Mouse (Mus musculus) T-helper 2 cell (primary cell): ENCODE results near the gene Hoxa11.

Experiments used
- in situ Hi-C: fragments of 300-600 bp; cut with MboI, MseI; formaldehyde crosslinking; loops from one replicate; pipeline ENCODE4 v1.15.1; 2025; ENCODE audit warnings: high pct_unique_total_duplicates

Gene Hoxa11

DNA sequence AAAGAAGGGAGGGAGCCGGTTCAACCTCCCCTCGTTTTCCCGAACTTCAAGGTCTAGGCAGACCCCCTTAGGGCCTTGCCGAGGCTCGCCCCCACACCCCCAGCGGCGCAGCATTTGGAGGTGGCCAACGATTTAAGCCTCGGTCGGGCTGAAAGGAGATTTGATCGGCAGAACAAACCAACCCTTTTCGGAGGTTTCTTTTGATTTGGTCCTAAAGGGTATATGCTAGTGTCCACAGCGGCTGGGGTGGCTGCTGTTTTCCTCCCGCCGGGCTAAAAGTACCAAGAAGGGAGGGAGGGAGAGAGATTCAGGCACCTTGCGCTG is 3.8 kb upstream of the Hoxa11 start:
- in situ Hi-C loops = no loop called here

DNA sequence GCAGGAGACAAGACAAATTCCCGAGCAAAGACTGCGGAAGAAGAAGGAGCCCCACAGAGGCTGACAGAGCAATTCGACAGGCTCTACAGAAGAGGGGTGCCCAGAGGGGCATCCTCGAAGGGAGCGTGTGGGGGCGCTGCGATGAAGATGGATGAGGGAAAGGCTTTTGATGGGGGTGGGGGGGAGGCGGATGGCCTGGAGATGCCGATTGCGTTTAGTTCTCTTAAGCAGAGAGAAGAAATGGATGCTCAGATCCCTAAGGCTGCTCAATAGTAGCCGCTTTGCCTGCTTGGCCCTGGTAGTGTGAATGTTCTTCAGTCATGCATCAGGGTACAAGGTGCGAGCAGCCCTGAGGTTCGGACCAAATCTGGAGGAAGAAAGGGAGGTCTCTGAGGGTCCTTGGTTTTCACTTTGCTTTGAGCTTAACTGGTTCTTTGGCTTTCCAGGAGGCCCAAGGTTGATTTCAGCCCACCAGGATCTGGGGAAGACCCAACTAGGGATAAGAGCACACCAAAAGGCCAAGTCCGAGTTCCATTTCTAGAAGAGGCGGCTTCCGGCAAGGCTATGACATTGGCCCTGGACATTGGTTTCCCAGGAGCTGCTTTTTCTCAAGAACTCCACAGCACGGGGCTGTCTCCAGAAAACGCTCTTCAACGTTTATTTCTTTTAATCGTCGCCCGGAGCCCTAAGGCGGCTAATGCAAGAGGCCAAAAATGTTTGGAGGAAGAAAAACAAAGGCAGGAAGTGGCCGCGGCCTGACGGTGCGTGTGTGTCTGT is 3.2 kb upstream of the Hoxa11 start:
- in situ Hi-C loops = no loop called here

DNA sequence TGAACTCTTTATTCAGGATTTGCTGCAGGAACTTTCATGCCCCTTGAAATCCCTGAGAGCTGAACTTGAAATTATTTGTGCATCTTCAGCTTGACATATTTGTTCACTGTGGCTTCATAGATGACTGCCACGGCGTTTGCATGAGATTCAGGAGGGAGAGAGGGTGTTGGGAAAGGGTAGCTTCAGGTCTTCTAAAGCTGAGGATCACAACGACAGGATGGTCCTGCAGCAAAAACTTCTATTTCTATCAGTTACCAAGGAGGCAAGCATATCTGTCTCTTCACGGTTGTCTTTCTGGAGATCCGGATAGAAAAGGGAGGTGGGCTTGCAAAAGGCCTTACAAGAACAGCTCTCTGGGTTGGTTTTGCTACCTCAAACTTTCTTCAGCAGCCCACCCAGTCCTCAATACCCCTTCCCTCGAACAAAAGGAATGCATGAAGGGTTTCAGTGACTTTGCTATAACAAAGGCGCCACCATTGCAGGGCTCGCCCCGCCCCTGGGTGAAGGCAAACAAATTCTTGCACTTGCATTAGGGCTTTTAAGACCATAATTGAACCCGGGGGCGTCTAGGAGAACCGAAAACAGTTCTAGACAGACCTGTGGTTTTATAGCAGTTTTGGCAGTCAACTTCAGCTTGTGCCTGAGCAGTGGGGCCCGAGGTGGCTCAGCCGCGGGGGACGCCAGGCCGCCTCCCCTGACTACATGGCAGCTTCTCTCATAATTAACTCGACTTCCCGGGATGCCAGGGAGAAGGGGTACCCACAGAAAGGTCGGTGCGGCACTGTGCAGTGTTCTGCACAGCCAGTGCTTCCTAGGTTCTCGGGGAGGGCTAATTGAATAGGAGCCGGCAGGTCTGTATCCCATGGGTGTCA is 2.4 kb upstream of the Hoxa11 start:
- in situ Hi-C loops = no loop called here

DNA sequence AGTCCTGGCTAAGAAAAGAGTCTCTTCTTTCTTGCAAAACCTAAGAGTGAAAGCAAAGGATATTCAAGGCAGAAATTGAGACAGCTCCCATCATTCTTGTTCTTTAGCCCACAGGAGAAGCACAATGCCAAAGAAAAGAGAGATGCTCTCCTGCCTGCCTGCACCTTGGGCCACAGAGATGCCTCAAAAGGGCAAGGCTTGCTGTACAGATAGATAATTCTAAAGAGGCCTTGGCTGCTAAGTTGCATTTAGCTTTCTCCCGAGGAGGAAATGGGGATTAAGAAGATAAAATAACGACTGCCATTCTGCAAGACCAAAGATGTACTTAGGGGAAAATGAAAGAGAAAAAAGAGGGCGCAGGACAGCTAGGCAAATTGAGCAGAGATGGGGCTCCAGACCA is 1.3 kb upstream of the Hoxa11 start:
- in situ Hi-C loops = no loop called here

DNA sequence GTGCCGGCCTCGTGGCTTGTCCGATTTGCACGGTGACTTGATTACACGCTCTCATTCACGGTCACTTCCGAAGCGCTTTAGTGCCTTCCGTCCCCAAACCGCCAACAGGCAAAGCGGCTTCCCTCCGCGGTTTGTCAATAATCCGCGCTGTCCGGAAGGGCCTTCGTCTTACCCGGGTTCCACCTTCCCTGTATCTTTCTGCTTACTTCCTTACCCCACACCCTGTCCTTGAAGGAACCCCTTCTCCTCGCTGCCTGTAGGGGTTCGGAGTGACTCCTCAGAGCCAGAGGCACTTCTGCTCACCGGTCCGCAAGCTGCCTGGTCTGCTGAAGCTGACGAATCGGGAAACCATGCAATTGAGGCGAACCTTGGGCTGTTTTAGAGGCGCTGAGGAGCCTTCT is 793 bp upstream of the Hoxa11 start:
- in situ Hi-C loops = no loop called here

DNA sequence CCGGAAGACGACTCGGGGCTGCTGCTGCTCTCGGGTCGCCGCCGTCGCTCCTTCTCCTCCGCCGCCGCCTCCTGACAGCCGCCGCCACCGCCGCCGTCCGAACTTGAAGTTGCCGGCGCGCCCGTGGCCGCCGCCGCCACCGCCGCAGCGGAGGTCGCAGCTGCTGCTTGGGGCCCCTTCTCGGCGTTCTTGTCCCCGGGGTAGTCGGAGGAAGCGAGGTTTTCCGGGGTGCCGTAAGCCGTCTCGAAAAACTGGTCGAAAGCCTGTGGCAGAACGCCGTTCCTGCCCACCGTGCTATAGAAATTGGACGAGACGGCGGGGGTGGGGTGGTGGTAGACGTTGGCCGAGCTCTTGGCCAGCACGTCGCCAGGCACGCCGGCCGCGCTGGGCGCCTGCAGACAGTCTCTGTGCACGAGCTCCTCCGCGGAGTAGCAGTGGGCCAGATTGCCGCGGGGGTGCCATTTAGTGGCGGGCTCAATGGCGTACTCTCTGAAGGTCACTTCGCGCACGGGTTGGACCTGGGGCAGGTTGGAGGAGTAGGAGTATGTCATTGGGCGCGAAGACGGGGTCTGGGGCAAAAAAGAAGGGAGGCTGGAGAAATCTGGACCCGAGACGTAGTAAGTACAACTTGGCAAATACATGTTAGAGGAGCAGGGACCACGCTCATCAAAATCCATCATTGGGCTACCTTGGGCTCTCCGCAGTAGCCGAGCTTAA is 412 bp downstream of the Hoxa11 start:
- in situ Hi-C loops = no loop called here

DNA sequence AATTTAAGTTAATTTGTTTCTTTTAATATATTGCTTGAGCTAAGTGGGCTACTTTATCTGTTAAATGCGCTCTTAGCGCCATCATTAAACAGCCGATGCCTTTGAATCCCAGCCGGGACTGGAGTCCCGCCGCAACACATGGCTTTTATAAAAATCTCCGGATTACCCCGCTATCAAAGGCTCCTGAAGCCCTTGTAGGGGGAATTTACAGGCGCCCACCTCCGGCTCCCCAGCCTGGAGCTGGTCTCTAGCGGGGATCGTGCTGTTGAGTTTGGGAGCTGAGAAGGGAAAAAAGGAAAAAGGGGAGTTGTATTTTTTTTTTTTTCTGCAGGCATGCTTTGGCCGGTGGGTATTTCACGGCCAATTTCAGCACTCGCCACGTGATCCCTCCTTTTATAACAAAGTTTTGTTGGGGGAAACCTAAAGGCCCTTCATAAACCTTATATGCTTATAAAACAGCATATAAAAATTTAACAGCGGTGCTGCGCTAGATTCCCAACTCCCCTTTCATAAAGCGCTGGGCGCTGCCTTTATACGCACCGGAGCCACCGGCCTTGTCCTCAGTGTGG is 1.1 kb downstream of the Hoxa11 start:
- in situ Hi-C loops = no loop called here

DNA sequence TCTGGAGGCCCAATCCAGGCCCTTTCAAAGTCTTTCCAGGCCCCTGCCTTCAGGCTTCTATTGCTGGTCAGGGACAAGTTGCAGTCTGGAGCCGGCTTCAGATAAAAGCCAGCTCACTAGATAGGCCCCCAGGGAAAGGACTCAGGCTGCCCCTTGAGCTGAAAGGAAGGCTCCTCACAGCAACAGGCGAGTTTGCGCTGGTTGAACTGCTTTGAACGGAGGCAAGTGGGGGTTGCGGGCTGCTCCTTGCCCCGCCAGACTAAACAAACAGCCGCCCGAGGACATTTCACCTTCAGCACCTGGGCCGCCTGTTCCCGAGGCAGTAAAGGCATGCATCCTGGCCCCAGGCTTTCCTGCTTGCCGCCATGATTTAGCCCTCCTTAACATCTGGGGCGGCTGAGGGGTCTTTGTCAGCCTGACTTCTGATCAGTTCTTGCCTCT is 1.9 kb downstream of the Hoxa11 start:
- in situ Hi-C loops = no loop called here

DNA sequence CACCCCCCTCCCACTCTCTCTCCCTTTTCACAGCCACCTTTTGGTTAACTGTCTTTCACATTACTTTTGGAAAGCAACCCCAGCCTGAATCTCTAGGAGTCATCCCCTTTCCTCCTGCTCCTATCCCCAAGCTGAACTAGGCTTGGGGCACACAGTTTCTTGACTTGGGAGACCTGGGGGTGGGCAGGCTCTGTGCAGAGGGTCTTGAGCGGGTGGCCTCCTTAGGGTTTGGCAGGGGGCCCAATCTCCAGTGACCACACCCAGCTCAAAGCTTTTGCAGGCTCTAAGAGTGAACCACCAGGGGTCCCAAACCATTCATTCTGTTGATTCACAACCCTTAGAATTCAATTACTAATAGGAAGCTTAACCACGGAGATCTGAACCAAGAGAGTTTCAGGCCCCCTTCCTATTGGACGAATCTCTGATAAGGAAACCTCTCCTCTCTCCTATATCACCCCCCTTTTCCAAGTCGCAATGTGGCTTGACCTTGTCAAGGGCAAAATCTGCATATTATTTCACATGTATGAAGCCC is 2.7 kb downstream of the Hoxa11 start:
- in situ Hi-C loops = no loop called here

DNA sequence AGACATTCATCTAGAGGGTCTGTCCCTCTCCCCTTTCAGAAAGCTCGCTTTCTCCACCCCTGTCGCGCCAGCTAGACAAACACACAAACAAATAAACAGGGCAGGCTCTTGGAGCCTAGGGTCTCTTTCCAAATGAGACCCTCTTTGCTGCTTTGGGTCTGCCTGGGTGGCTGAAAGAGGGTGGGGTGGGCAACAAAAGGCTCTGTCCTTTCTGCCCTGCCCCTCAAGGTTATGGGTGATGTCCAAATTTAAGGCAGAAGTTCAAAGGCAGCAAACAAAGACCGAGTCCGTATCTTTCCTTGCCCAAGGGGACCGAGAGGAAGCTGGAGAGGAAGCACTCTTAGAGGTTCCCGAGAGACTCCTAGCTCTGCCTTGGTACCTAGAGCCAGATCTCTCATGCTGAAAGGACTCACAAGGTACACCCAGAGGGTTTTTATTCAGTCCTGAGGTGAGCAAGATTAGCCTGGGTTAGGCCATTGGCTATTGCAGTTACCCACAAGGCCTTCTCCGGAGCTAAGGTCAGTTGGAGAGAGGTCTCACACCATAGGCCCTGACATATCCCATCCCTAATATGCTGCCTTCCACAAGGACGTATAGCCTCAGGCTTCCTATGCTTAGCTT is 4.5 kb downstream of the Hoxa11 start:
- in situ Hi-C loops = no loop called here

DNA sequence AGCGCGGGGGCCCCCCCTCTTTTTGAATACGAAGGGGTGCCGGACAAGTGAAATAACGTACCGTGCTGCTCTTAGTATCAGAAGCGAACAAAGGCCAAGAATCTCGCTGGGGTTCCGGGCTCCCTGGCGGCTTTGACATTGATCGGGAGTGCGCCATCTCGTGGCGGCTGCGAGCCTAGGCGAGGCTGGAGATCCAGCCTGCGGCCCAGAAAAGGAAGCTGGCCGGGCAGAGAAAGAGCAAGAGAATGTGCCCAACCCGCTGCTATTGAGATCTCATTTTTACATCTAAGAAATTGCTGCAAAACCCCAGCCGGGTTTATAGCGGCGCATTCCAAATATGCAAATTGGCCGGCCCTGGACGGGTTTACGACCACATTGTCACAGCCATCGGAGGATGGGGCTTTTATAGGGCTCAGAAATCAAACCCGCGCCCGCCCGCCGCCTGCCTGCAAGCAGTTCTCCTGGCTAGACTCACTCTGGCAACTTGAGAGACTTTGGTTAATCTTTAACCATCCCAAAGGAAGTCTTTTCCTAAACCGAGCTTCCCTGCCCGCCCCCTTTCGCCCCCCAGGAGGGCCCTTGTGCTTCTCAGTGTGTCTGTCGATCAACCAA is 5.1 kb downstream of the Hoxa11 start, which contains the start of gene Hoxa10:
TSS of gene Hoxa10 (minus strand) at position 466 of the 612 bp plus-strand sequence.
- in situ Hi-C loops = no loop called here

DNA sequence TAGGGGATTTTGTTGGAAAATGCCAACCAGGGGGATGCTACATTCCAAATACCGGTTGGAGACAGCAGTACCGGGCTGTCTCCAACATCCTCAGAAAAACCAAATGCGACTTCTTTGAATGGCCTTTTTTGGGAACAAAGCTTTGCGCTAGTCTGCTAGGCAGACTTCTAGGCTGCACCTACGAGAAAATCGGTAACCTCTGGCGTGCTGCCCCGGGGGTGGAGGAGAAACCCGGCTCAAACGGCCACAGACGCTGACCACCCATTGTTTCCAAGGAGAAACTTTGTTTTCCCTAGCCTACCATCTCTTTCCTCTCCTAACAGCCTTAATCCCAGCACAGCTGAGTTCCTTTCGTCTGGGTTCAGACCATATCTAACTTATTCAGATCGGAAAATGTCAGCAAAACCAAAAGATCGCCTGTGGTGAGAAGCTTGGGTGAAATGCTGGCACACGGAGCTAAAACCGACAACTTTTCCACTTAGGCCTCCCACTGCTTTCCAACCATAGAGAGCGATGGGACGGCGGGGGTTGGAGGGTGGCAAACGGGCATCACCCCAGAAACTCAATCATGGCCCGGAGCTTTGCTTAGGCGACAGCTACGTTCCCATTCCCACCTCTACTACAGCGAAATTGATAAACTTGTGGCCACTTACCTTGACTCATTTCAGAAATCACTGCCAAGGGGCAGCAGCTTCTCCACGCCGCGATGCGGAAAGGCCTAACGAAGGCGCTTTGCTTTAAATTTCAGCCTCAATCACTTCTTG is 5.8 kb downstream of the Hoxa11 start:
- in situ Hi-C loops = loop anchor here (10.0 kb wide), 1 partner anchor 1065 kb away; no protein-coding TSS in a partner anchor

DNA sequence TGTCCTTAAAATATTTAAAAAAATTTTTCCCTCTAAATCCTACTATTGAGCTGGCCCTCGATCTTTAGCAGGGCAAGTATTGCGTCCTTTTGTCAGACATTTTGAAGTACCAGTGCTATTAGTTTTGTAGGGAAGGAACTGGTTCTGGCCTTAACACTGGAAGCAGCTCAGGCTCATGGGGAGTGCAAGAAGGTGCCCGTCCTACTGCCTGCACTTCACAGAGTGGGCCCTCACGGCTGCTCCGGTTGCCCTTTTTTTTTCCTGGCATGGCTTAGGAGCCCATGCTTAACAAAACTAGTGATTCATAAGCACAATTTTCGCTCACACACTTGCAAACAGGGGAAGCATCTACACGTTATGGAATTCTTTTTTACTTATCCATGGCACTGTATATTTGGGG is 6.6 kb downstream of the Hoxa11 start:
- in situ Hi-C loops = loop anchor here (10.0 kb wide), 1 partner anchor 1064 kb away; no protein-coding TSS in a partner anchor

DNA sequence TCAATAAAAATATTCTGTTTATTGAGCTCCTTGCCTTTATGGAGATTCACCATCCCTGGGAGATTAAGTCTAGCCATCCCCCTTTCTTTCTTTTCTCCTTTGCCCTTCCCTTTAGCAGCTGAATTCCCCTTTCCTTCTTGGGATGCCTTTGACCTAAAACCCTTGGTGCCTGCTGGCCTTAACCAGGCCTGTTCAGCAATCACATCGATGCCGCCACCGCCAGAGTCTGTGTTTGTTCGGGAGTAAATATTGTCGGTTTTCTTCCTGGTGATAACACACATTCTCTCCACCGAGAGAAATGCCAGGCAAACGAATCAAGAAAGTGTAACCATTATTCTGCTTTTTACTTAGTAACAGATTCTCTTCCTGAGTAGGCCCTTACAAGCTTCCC is 7.5 kb downstream of the Hoxa11 start:
- in situ Hi-C loops = loop anchor here (10.0 kb wide), 1 partner anchor 1063 kb away; no protein-coding TSS in a partner anchor

DNA sequence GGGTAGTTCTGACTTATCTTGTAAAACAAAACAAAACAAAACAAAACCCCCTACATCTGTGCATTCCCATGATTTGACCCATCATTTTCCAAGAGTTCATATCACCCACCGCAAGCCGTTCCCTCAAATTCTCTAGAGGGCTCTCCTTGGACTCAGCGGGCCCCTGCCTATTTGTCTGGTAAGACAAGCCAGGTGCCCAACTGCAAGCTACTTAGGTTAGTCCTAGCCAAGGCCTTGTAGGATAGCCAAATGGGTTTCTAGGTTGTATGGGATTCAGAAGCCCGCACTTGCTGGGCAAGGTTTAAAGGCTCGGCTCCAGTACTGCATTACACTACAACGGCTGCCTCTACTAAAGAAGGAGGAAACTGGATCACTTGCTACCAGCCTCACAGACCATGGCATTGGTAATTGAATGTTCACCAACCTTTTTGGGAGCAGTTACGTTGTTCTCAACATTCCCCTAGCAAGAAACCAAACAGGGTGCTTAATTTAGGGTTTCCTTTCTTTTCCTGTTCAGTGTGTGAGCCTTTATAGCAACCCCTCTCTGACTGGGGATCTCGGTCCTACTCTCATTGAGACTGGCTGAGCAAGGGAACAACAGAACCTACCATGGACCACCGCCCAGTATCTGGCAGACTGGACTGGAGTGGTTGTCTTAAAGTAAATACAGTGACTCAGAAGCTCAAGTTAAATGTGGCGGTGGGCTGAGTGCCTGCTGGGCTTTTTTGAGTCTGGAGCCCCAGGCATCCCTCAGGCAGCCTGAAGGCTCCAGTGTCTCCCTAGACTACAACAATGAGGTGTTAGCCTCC is 8.1 kb downstream of the Hoxa11 start:
- in situ Hi-C loops = loop anchor here (10.0 kb wide), 1 partner anchor 1063 kb away; no protein-coding TSS in a partner anchor

DNA sequence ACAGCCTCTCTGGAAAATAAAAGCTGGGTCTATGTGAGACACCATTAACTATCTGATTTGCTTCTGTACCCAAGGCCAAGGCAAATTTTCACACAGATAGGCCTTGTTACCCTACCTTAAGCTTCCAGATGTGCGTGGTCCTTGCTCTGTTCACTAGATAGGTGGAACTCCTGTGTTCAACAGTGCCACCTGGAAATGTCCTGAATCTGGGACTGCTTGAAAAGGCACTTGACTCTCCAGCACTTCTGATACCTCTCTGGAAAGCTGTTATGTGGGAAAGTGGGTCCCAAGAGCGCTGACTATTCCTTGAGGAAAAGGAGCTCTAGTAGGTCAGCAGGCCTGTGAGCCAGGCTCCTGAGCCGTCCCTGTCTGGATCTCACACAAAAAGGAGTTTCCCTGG is 8.8 kb downstream of the Hoxa11 start:
- in situ Hi-C loops = loop anchor here (10.0 kb wide), 1 partner anchor 1062 kb away; no protein-coding TSS in a partner anchor

DNA sequence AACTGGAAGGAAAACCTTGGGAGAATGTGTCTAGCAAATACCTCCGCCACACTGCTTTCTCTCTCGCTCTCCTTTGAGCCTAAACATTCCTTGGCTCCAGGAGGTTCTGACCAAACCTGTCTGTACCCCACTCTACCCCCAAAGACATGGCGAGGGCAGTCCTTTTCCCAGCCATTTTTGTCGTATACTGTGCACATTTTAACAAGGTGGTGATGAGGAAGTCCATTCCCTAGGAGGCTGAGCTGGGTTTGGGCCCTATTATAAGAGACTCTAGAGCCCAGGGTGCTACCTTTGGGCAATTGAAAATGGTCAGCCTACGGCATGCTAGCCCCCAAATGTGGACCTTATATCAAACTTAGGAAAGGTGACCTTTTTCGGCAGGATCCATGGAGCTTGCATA is 9.7 kb downstream of the Hoxa11 start:
- in situ Hi-C loops = loop anchor here (10.0 kb wide), 1 partner anchor 1061 kb away; no protein-coding TSS in a partner anchor

DNA sequence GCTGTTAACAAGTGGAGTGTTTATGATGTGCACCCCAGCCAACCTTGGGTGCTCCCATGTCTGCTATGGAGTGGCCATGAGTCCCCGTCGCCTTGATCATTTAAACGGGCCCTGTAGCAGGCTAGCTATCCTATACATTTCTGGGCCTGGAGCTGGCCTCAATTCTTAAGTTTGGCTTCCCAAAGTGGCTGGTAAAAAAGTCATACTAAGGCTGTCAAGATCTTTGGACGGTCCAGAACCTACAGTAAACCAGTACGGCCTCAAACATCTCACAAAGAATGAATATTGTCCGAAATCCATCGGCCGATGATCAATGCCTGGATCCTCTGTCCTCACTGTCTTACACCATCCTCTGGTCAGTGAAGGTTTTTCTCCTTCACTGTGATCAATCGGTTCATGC is 10.3 kb downstream of the Hoxa11 start:
- in situ Hi-C loops = loop anchor here (10.0 kb wide), 1 partner anchor 1060 kb away; no protein-coding TSS in a partner anchor
